Mouse (Mus musculus): ENCODE results near the gene Odaph. TPM values are rescaled to one million over a fixed set of nuclear protein-coding genes. Genes with fewer than 3 reads are reported as not detected.
"Not testable (repeated sequence)": the region's sequence is repeated elsewhere in the genome, so short reads cannot be mapped to it uniquely, and the experiment has no call there.

Gene Odaph
- total RNA-seq (2021), result not detected
- long read RNA-seq, experiment 1, result 0 reads
- long read RNA-seq, experiment 2, result 0 reads

- DNase-seq (ENCODE audit: low spot score in 2 of 2), result no peak
Observed at GRCm38 (mm10) chr5:91987236-91987635, at the start of gene Odaph. Gene Odaph (plus strand): TSS chr5:91987475.

- not testable (repeated sequence) for DNase-seq (ENCODE audit: low spot score in 2 of 2)
Observed at GRCm38 (mm10) chr5:91945609-91946008, 41.7 kb upstream of the Odaph start.

GRCm38 (mm10) chr5:91947008-91947407 lies 40.3 kb upstream of the Odaph start:
- DNase-seq (ENCODE audit: low spot score in 2 of 2), result no peak

GRCm38 (mm10) chr5:91949441-91949840 lies 37.8 kb upstream of the Odaph start:
- DNase-seq (ENCODE audit: low spot score in 2 of 2), result no peak

DNA sequence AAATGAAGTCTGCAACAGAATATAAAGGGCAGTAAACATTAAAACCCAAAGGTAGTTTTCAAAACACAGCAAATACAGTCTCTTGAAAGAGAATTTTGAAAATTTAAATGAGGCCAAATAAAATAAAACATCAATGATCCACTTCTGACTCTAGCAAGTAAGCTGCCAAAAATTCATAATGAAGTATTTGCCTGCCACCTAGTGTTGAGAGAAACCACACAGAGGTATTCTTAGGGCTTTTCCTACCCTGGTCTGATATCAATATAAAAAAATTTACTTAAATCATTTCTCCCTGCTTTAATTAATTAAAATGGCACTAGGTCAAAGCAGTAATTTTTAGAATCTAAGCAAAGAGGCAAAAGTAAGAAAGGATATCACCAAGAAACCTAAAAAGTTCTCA lies 35.9 kb upstream of the Odaph start:
- no peak for DNase-seq (ENCODE audit: low spot score in 2 of 2)

- DNase-seq (ENCODE audit: low spot score in 2 of 2), result no peak
Observed at GRCm38 (mm10) chr5:91956991-91957760, 30.1 kb upstream of the Odaph start.

- no peak for DNase-seq (ENCODE audit: low spot score in 2 of 2)
Observed at GRCm38 (mm10) chr5:91959096-91959495, 28.2 kb upstream of the Odaph start.

GRCm38 (mm10) chr5:91959986-91960385 lies 27.3 kb upstream of the Odaph start:
- DNase-seq (ENCODE audit: low spot score in 2 of 2), result no peak

DNA sequence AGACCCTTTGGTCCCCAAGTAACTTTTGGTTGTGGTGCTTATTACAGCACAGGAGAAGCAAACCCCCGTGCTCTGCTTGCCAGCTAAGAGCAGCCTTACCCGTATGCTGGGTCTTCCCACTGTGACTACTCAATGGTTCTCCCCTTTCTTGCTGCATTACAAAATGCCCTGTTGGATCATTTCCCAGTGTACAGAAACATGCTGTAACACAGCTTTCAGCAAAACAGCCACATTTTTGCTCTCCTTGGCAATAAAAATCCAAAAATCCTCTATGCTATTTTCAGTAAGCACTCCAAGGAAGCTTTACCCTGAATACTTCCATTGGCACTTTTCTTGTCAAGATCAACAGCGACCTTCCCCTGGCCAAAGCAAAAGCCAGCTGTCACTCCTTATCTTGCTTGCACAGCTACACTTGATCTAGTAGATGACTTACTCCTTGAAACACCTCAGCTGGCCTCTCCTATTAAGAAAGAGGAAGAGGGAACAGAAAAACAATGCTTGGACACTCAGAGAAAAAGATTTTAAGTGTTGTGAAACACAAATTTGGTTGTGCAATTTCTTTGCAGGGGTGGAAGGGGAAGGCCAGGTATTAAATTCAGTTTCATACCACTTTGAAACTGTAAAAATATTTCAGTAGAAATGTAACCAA lies 26.5 kb upstream of the Odaph start:
- DNase-seq (ENCODE audit: low spot score in 2 of 2), result no peak

GRCm38 (mm10) chr5:91961370-91961769 lies 25.9 kb upstream of the Odaph start:
- DNase-seq (ENCODE audit: low spot score in 2 of 2), result no peak

- DNase-seq (ENCODE audit: low spot score in 2 of 2), result peak in 1 of 2 experiments; percentile 20
Observed at GRCm38 (mm10) chr5:91962259-91962638, 25.0 kb upstream of the Odaph start.

GRCm38 (mm10) chr5:91962639-91963440 lies 24.4 kb upstream of the Odaph start, which contains the start of gene Rchy1:
Gene Rchy1 (minus strand): TSS chr5:91963068.
- DNase-seq (ENCODE audit: low spot score in 2 of 2), result peak; percentile 87 to 94

- no peak for DNase-seq (ENCODE audit: low spot score in 2 of 2)
Observed at GRCm38 (mm10) chr5:91972046-91972445, 15.2 kb upstream of the Odaph start.

DNA sequence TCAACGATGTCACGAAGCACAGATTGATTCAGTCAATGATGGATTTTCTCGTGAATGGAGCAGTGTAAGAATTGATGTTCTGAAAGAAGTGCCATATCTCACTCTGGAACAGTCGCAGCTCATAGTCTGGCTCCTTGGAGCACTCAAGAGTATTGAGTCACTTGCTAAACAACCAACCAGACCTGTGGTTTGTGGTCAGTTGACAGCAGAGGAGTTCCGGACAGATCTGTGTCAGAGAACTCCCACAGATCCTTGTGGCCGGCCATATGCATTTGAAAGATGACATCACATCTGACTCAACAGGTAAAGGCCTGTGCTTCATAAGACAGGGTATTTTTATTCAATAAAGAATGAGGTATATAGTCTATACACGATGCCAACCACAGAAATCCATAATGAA lies 13.3 kb upstream of the Odaph start:
- no peak for DNase-seq (ENCODE audit: low spot score in 2 of 2)

DNA sequence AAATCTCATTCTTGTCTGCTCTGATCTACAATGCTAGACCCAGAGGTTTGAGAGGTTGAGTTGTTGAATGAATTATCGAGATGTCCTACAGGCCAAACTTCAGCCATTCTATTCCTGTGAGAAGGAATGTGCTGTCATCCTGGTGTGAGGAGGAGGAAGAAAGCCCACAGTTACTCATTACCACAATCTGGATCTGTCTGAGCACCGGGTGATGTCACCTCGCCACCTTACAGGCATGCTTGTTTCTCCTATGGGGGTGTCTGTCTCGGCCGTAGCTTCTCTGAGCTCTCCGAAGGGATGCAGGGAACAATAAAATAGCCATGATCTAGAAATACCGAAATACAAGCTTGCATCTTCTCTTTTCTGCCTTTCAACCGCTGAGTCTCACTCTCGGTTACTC lies 11.5 kb upstream of the Odaph start:
- DNase-seq (ENCODE audit: low spot score in 2 of 2), result no peak

- no peak for DNase-seq (ENCODE audit: low spot score in 2 of 2)
Observed at GRCm38 (mm10) chr5:91976566-91977396, 10.5 kb upstream of the Odaph start.

- no peak for DNase-seq (ENCODE audit: low spot score in 2 of 2)
Observed at GRCm38 (mm10) chr5:91977397-91977770, 9.9 kb upstream of the Odaph start.

DNA sequence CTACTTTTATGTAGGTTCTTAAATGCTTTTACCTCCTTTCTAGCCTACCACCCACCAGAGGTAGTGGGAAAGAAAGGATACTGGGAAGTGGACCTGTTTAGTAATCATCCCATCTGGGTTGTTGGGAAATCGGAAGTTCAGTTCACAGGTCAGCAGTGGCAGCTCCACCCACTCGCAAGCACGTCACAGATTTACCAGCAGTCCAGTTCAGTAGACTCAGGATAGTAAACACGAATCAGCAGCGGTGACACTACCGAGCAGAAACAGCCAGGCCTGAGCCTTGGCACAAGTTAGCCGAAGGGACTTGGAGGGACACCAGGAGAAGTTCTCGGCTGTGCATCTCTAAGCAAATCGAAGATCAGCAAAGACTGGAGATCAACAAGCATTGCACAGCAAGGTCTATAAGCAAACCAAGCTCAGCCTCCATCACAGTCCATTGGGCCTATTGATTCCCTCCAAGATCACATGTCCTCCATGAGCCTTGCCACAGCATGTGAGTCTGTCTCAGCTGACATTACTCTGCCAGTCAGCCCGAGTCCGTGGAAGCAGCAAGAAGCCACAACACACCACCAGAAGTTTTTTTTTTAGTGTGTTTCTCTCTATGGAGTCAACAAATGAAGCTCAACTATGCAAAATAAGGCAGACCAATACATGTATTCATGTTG lies 6.0 kb upstream of the Odaph start:
- no peak for DNase-seq (ENCODE audit: low spot score in 2 of 2)

GRCm38 (mm10) chr5:91983490-91983889 lies 3.8 kb upstream of the Odaph start:
- DNase-seq (ENCODE audit: low spot score in 2 of 2), result no peak

DNA sequence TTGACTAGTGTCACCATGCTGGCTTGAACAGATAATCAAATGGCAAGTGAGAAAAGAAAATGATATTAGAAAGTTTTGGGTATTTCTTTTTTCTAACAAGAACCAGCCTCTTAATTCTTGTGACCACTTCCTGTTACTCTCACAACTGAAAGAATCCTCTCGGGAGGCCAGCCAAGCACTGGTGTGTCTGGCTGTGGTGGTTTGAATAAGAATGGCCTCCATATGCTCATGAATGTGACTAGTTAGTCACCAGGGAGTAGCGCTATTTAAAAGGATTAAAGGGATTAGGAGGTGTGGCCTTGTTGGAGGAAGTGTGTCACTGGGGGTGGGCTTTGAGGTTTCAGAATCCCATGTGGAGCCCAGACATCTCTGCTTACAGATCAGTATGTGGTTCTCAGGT lies 1.6 kb upstream of the Odaph start:
- DNase-seq (ENCODE audit: low spot score in 2 of 2), result no peak

All from gastrocnemius, postnatal 4 days (tissue).